Mouse (Mus musculus): ENCODE data around the gene Hopx.
A peak's percentile ranks its signal among the peaks of the same experiment; 100 is the strongest.
"Not testable (repeated sequence)": the region's sequence is repeated elsewhere in the genome, so short reads cannot be mapped to it uniquely, and the experiment has no call there.

Gene Hopx

GRCm38 (mm10) chr5:77099317-77099996, 15.5 kb downstream of the Hopx start:
- DNase-seq, result no peak

DNA sequence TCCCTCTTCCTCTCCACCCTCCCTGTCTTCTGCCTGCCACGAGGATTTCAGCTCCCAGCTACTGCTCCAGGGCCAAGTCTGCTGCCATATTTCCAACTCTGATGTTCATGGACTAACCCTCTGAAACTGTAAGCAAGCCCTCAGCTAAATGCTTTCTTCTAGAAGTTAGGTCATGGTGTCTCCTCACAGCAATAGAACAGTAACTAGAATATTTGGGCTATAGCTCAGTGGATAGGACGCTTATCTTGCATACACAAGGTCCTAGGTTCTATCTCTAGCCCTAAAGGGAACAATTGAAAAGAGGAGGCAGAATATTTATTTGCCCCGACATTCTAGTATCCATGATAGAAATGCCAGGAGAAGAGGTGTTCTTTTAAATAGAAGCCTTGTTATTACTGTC, 16.0 kb downstream of the Hopx start:
- no peak for DNase-seq

DNA sequence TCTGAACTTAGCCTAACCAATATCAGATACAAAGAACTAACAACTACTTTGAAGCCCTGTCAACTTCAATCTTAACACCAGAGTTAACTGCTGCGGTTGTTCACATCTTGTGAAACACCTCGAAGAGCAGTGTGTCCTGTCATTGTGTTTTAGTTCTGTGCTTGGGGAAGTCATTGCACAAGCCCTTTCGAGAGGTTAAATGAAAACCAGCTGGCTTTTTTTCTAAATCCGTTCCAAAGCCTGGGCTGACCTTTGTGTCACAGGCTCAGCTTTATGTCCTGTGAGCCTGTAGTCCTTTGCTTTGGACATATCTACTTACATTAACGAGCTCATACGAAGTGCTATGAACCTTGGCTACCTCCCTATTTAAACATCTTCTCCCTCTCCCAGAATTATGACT, 17.2 kb downstream of the Hopx start:
- DNase-seq, result no peak

GRCm38 (mm10) chr5:77096194-77096593, 18.7 kb downstream of the Hopx start:
- not testable (repeated sequence) for DNase-seq

DNA sequence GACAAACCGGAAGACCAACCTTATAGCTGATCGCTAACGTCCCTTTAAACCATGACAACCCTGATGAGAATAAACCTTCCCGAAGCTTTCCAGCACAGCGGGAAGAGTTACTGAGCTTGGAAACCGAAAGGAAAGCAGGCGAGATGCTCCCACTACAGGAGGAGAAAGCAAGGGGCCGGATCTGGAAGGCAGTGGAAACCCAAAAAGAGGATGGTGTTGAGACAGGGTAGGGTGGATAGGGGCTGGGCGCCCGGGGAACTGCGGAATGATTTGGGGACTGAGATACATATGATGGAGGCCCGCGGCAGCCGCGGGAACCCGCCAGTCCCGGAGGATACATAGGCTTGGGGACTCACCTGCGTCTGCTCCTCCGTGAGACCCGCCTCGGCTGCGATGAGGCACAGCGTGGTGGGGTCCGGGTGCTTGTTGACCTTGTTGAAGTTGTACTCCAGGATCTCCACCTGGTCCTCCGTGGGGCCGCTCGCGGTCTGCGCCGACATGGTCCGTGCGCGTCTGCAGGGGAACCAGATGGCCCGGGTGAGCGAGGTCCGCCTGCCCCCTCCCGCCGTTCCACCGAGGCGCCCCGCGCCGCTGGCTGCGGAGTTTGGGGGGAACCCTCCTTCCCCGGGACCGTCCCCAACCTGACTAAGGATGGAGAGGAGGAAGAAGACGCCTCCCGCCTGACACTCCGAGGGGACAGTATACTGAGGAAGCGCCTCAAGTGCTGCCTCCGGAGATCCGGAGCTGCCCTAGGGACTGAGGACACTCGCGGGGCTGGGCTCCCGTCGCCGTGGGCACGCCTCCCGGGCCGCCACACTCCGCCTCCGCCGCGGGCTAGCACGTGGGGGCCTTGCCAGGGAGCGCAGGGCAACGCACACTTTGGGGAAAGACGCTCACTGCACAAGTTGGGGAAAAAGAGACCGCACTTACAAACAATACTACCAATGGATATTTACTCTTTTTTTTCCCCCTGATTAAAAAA, 20.1 kb downstream of the Hopx start:
- peak; percentile 49 to 60 for DNase-seq

GRCm38 (mm10) chr5:77093961-77094360, 21.0 kb downstream of the Hopx start:
- no peak for DNase-seq

DNA sequence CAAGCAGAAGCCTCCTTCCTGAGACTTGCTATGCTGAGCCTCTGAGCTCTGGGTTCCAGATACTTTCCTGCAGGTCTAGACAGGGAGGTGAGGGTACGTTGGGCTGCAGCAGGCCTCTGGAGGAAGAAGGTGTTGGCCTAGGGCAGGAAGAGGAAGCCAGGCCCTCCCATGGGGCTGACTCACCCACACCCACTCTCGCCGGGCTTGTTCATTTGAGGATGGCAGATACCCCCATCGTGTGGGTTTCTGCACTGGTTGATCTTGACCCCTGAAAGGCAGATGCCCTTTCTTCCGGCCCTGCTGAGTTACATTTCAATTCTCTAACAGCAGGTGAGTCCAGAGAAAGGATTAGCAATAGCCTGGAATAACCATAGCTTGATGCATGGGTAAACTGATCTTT, 22.4 kb downstream of the Hopx start:
- DNase-seq, result peak in 1 of 2 experiments; percentile 7

- no peak for DNase-seq
Observed at GRCm38 (mm10) chr5:77091923-77092322, 23.0 kb downstream of the Hopx start.

DNA sequence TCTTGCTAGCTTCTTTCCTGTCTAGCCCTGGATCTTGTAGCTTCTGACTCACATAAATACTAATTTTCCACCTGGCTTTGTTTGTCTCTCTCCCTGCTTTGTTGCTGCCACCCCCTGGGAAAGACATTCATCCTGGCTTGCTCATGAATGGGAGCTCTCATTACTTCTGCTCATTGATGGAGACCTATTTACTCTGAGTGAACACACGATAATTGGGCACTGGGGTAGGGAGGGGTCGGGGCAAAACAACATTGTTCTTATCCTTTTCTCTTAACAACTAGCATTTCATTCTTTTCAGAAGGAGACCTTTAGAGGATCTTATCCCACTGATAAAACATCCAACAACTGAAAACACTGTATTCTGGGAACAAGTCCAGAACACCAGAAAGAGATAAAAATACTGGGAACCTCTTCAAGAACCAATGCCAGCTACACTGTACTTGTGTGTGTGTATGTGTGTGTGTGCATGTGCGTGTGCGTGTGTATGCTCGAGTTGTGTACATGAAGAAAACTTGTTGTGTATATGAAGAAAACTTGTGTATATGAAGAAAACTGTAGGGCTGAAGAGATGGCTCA, 24.3 kb downstream of the Hopx start:
- DNase-seq, result no peak

GRCm38 (mm10) chr5:77089901-77090300, 25.0 kb downstream of the Hopx start:
- no peak for DNase-seq

DNA sequence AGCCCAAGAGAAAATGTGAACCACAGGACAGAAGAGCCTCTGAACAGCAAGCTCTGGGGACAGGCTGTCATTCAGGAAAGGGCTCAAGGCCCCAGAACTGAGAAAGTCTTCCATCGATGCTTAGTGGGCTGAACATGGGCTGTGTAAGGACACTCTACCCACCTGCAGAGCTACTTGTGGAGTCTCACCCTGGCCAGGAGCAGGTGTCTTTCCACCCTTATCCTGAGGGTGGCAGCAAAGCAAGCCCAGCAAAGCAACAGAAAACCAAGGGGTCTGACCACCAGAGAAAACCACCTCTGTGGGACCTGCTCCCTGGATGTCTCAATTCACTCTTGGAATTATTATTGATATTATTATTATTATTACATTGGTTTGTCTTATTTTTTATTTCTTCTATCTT, 25.6 kb downstream of the Hopx start:
- peak; percentile 54 to 63 for DNase-seq

DNA sequence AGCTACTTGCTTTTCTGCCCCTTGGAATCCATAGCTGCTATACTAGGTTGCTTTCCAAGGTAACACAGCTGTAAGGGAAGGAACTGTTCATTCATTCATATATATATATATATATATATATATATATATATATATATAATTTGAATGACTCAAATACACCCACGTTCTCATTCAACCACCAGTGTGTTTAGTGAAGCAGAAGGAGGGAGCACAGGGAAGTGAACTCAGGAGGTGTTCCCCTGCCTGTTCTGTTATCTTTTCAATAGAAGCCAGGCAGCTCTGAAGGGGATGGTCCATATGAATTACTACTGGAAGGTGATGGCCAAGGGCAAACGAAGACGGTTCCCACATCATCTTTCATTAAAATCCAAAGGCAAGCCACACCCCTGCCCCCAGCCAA, 27.8 kb downstream of the Hopx start:
- no peak for DNase-seq

- DNase-seq, result no peak
Observed at GRCm38 (mm10) chr5:77086541-77086940, 28.4 kb downstream of the Hopx start.

- DNase-seq, result no peak
Observed at GRCm38 (mm10) chr5:77085753-77086450, 29.0 kb downstream of the Hopx start.

- DNase-seq, result no peak
Observed at GRCm38 (mm10) chr5:77084418-77084817, 30.5 kb downstream of the Hopx start.

DNA sequence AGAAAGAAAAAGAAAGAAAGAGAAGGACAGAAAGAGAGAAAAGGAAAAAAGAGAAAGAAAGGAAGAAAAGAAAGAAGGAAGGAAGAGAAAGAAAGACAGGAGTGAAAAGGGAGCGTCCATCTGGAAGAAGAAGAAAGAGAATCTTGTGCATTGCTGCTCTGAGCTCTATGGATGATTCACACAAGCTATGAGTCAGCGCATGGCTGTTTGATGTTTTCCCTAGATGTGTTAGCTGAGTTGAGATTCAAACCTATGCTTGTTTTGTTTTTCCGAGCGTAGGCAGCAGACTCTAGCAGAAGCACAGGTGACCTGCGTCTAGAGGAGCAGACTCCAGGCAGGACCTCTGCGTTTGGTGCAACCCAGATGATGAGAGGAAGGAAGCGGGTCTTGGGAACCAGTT, 32.2 kb downstream of the Hopx start:
- no peak for DNase-seq

- DNase-seq, result no peak
Observed at GRCm38 (mm10) chr5:77080761-77081160, 34.2 kb downstream of the Hopx start.

- no peak for DNase-seq
Observed at GRCm38 (mm10) chr5:77075951-77076350, 39.0 kb downstream of the Hopx start.

DNA sequence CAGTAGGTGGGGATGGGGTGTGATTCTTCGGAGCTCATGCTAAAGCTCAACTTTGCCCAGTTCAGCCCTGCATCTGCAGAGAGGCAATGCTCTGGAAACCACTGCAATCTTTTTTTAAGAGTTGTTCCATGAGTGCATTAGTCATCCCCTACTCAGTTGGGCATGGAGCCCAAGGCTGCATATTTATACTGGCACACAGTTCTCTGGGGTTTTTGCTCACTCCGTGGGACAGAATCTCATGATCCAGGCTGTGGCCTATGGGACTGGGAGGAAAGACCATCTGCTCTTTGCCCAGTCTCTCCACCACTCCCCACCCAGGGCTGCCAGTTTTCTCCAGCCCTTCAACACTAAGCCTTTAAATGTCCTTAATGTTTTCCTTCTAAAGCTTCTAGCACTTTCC, 40.0 kb downstream of the Hopx start:
- no peak for DNase-seq

GRCm38 (mm10) chr5:77073794-77074193, 41.1 kb downstream of the Hopx start:
- no peak for DNase-seq

GRCm38 (mm10) chr5:77071626-77072025, 43.3 kb downstream of the Hopx start:
- DNase-seq, result no peak

DNA sequence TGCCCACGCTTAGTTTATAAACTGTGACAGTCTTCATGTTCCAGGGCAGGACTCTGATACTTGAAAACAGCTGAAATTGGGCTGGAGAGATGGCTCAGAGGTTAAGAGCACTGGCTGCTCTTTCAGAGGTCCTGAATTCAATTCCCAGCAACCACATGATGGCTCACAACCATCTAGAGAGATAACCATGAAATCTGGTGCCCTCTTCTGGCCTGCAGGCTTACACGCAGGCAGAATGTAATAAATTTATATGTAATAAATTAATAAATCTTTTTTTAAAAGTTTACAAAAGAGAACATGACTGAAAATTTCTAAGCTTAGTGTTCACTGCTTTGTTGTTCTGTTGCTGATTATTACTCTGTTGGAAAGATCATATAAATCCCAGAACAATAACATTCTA, 43.9 kb downstream of the Hopx start:
- no peak for DNase-seq

DNA sequence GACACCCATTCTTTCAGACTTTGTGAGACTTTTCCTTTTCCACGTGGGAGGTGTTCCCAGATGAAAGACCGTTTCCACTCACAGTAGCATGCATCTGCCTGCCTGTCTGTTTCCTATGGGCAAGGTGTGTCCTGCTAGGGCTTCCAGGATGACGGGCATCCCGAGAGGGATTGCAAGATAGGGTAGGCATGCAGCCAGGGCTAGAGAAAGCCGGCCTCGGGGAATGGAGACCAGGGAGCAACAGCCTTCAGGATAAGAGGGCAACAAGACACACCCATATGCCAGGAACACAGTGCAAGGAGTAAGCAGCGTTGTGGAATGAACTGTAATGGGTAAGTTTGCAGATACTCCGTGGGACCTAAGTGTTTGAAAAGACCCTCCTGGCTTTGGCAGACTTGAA, 47.6 kb downstream of the Hopx start:
- DNase-seq, result no peak

Data from thymus, postnatal 36 days (tissue).